Mouse (Mus musculus) hindbrain, embryonic 11.5 days (tissue): ENCODE results near the gene Ola1. TPM values are rescaled to one million over a fixed set of nuclear protein-coding genes. Genes with fewer than 3 reads are reported as not detected.

Experiments
- ATAC-seq: fragments of 200-750 bp; cut with Nextera tagmentation; 2 replicates; pipeline ENCODE4 v1.8.0; 2017; ENCODE audit warnings: mild to moderate bottlenecking, moderate TSS enrichment, moderate library complexity; ENCODE audit not compliant: low FRiP score
- DNase-seq: peaks from one replicate; pipeline ENCODE4 v3.0.0-alpha.2; 2015; ENCODE audit warnings: low spot score
- H3K27ac ChIP-seq: fragments of 300-500 bp; sonication (generic); 2 replicates; pipeline ENCODE4 v1.5.1; 2014; ENCODE audit warnings: mild to moderate bottlenecking, low read depth, low read length
- H3K27me3 ChIP-seq: fragments of 300-500 bp; sonication (generic); 2 replicates; pipeline ENCODE4 v1.6.1; 2014; ENCODE audit warnings: mild to moderate bottlenecking, low read length, moderate library complexity, mixed read lengths; ENCODE audit not compliant: control insufficient read depth, insufficient read depth
- H3K36me3 ChIP-seq: fragments of 300-500 bp; sonication (generic); 2 replicates; pipeline ENCODE4 v1.6.1; 2014; ENCODE audit warnings: mild to moderate bottlenecking, low read length, moderate library complexity, mixed read lengths; ENCODE audit not compliant: control insufficient read depth, insufficient read depth
- H3K4me1 ChIP-seq: fragments of 300-500 bp; sonication (generic); replicated peaks from 2 replicates; pipeline ENCODE4 v1.6.1; 2014; ENCODE audit warnings: low read length, mixed read lengths; ENCODE audit not compliant: control insufficient read depth, insufficient read depth
- H3K4me2 ChIP-seq: fragments of 300-500 bp; sonication (generic); replicated peaks from 2 replicates; pipeline ENCODE4 v1.6.1; 2014; ENCODE audit warnings: mild to moderate bottlenecking, low read depth, low read length
- H3K4me3 ChIP-seq: fragments of 300-500 bp; sonication (generic); 2 replicates; pipeline ENCODE4 v1.5.1; 2014; ENCODE audit warnings: low read depth, low read length
- H3K9ac ChIP-seq: fragments of 300-500 bp; sonication (generic); 2 replicates; pipeline ENCODE4 v1.6.1; 2014; ENCODE audit warnings: low read depth, low read length
- H3K9me3 ChIP-seq: fragments of 300-500 bp; sonication (generic); 2 replicates; pipeline ENCODE4 v1.6.1; 2016; ENCODE audit warnings: low read length; ENCODE audit not compliant: control insufficient read depth
- WGBS: fragments of 180-500 bp; shearing (Covaris S2); extraction: QIAGEN DNeasy Blood & Tissue Kit; methylation state at CpG from one replicate; pipeline ENCODE4 v1.1.7; 2014; 5-methylcytosine and 5-hydroxymethylcytosine counted together
- polyA plus RNA-seq: library from polyadenylated mRNA; unstranded; fragments of >200 nt; fragmentation: Nextera tagmentation; extraction: Ambion mirVana; gene quantifications from 2 replicates; pipeline ENCODE4 v1.2.1, GENCODE M21; 2014

The Ola1 gene
- polyA plus RNA-seq, 1 experiment from 2014 or later: 97.6 TPM

DNA sequence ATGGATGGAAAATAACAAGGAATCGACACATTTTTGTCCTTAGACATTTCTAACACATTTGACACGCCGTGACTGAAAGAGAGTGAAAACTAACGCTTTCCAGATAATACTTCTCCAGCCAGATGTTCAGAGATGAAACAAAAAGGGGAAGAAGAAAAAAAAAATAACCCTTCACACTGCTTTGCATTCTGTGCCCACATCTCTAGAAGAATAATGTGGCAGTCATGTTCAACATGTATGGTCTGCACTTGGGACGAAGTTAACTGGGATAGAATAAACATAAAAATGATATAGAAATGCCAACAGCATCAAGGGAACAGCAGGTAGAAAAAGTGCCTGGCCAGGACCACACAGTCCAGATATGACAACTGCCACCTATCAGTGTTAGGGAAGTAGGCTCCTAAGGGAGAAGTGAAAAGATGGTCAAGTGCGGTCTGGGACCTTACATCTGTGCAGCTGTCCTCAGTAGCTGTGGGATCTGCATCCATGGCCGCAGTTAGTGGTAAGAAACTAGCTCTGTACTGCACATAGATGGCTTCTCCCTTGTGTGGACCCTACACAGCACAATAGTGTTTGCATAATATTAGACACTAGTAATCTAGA lies 149.4 kb downstream of the Ola1 start:
- no peak for DNase-seq
- H3K9ac ChIP-seq: no peak overlapping the region
- no peaks in the 10 kb centered on the region for H3K9me3 ChIP-seq
- H3K4me3 ChIP-seq: no peak overlapping the region
- no peak for ATAC-seq
- H3K27ac ChIP-seq: no peak overlapping the region
- no peaks in the 10 kb centered on the region for H3K27me3 ChIP-seq
- no peaks in the 10 kb centered on the region for H3K36me3 ChIP-seq
- H3K4me2 ChIP-seq: no peak overlapping the region
- 93% methylated on average over 7 of the region's 7 CpGs for WGBS
- H3K4me1 ChIP-seq: no peaks in the 10 kb centered on the region

DNA sequence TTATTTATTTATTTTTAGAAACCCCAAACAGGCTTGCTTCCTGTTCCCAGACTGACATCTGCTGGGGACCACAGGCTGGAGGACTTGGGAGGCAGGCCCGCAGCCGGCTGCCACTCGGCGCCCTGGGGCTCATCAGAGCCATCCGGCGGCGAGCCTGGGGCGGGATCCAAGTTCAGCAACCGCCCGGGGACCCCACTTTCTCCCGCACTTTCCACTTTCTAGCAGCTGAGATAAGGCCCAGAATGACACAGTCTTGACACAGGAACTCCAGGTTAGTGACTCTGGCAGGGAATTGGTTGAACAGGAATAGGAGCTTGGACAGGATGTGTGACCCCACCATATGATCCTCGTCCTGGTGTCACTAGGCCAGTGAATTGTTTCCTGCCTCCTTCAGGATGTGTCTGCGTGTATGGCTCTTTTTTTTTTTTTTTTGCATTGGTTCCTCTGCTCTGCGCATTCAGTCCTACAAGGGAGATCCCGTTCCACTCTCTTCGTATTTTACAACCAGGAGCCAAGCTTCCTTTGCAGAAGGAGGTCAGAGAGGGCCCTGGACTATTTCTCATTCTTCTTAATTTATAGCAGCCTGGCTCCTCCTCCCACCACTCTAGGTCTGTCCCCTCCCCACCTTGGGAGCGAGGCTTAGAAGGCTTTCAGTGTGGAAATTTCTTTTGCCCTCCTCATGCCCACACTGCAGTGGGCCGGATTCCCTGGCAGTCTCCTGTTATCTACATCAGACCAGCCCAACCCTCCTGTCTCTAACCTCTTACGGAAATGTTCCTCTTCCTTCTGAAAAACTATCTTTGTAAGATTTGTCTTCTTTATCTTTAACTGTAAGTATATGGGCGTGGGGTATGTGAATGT lies 152.2 kb downstream of the Ola1 start:
- H3K4me1 ChIP-seq: no peaks in the 10 kb centered on the region
- no peak overlapping the region for H3K4me2 ChIP-seq
- peak; percentile 33 for DNase-seq
- no peaks in the 10 kb centered on the region for H3K9me3 ChIP-seq
- H3K9ac ChIP-seq: no peak overlapping the region
- H3K27me3 ChIP-seq: no peaks in the 10 kb centered on the region
- WGBS: 34% methylated on average over 20 of the region's 20 CpGs
- H3K4me3 ChIP-seq: no peak overlapping the region
- no peaks in the 10 kb centered on the region for H3K36me3 ChIP-seq
- no peak for ATAC-seq
- no peak overlapping the region for H3K27ac ChIP-seq

DNA sequence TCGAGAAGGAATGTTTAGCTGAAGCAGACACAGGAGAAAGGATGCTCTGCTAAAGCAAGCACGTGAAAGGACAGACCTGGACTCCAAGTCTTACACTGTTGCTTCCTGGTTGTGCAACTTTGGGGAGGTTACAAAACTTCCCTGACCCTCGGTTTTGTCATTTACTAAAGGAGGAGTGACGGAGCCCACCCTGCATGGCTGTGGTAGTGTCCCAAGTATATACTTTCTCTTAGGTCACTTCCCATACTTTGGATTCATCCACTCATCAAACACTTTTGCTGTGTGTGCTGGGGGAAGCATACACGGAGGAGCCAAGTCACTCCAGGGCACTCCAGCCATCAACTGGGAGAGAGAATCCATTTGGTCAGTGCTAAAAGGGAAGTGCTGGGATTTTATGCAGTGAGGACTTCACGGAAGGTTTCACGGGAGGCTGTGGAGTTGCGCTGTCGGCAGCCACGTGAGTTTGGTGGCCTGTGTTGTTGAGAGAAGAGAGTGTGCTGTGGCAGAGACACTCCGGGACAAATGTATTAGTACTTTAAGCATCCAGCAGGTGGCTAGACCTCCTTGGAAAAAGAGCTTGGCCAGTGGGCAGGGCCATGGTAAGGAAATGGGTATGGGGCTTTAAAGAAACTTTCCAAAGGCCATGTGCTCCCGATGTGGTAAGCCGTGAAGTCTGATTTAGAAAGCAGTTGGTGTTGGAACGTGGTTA lies 154.7 kb downstream of the Ola1 start:
- no peak for DNase-seq
- Histone ChIP-seq H3K4me2 (no peak overlapping the region), H3K36me3 (no peaks in the 10 kb centered on the region), H3K9me3 (no peaks in the 10 kb centered on the region), H3K9ac (no peak overlapping the region), H3K4me1 (no peaks in the 10 kb centered on the region), H3K4me3 (no peak overlapping the region), H3K27me3 (no peaks in the 10 kb centered on the region), H3K27ac (no peak overlapping the region)
- WGBS: 80% methylated on average over 14 of the region's 14 CpGs
- ATAC-seq: no peak

DNA sequence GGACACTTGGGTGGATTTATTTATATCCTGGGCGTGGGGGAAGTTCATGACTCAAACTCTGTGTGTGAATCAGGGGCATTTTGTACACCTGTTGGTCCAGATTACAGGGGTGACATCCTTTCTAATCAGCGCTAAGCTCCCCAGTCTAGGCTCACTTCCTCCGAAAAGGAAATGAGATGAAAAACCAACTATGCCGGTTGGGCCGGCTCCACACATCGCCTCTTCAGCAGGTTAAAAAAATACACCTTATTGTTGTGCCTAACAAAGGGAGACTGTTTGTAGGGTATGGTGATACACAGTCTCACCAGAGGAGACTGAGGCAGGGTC lies 158.5 kb downstream of the Ola1 start:
- H3K4me3 ChIP-seq: no peak overlapping the region
- no peaks in the 10 kb centered on the region for H3K9me3 ChIP-seq
- no peaks in the 10 kb centered on the region for H3K27me3 ChIP-seq
- DNase-seq (no peak), ATAC-seq (no peak)
- no peak overlapping the region for H3K27ac ChIP-seq
- H3K4me1 ChIP-seq: no peaks in the 10 kb centered on the region
- H3K36me3 ChIP-seq: no peaks in the 10 kb centered on the region
- no peak overlapping the region for H3K9ac ChIP-seq
- WGBS: 66% methylated on average over 6 of the region's 6 CpGs
- H3K4me2 ChIP-seq: no peak overlapping the region

DNA sequence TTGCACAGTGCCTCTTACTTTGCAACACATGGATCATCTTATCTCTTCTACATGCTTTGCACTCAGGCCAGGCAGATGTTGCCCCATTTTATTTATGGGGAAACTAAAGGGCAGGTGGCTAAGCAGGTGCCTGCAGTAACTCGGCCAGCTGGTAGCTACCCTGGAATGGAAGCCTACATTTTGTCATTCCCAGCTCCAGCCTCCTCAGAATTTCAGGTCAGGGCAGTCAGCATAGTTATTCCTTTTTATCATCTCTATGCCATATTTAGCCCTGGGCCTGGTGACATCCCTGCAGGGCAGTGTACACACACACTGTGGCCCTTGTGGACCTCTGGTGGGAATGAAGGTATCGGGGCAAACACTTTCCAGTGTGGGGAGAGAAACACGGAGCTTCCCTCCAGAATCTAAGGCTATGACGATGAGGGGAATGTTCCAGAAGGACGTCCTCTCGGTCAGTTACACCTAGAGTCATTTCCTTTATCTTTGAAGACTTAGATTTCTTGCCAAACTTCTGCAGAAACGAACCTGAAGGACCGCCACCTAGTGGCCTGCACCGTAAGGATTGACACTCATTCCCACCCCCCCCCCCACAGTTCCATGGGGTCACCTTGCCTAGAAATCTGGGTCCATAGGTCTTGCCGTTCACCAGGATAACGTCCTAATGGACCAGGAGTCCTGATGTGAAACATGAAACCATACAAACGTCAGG lies 159.0 kb downstream of the Ola1 start:
- H3K4me2 ChIP-seq: no peak overlapping the region

DNA sequence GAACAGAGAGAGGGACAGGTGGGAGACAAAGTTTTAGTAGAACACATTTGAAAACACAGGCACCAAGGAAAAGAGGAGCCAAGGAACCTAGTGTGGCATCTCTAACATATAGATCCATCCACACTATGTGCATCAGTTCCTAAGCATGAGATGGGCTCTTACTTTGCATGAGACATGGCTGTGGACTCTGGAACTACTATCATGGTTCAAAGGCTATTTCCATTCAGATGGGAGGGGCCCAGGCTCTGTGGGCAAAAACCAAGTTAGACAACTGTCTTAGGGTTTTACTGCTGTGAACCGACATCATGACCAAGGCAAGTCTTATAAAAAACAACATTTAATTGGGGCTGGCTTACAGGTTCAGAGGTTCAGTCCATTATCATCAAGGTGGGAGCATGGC lies 160.4 kb downstream of the Ola1 start:
- ATAC-seq (no peak), DNase-seq (no peak)
- Histone ChIP-seq H3K4me1 (no peaks in the 10 kb centered on the region), H3K9ac (no peak overlapping the region), H3K4me2 (no peak overlapping the region), H3K36me3 (no peaks in the 10 kb centered on the region), H3K4me3 (no peak overlapping the region), H3K27ac (no peak overlapping the region), H3K9me3 (no peaks in the 10 kb centered on the region), H3K27me3 (no peaks in the 10 kb centered on the region)
- WGBS: 81% methylated on average over 1 of the region's 1 CpGs

More for the DNA sequence above, 159.0 kb downstream of the Ola1 start:
- DNase-seq (peak; percentile 24), ATAC-seq (no peak)
- no peak overlapping the region for H3K4me3 ChIP-seq
- no peak overlapping the region for H3K9ac ChIP-seq
- H3K4me1 ChIP-seq: no peaks in the 10 kb centered on the region
- H3K27me3 ChIP-seq: no peaks in the 10 kb centered on the region
- H3K9me3 ChIP-seq: no peaks in the 10 kb centered on the region
- 40% methylated on average over 12 of the region's 12 CpGs for WGBS
- no peaks in the 10 kb centered on the region for H3K36me3 ChIP-seq
- H3K27ac ChIP-seq: no peak overlapping the region

DNA sequence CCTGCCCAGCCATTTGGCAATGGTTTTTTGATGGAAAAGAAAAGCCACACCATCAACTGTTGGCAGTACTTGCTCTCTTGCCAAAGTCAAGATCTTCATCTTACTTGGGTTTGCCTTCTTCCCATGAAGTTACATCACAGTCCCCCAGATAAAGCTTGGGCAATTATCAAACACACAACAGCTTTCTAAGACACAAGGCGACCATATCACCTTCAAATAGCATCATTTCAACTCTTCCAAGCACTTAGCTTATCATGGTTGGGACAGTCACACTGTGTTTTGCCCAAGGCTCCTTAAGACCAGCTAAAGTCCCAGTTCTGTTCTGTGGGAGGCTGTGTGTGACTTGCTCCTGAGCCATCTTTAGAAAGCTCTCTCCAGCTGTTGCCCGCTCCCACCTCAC lies 161.1 kb downstream of the Ola1 start:
- no peaks in the 10 kb centered on the region for H3K36me3 ChIP-seq
- no peaks in the 10 kb centered on the region for H3K27me3 ChIP-seq
- no peak overlapping the region for H3K9ac ChIP-seq
- no peak overlapping the region for H3K4me2 ChIP-seq
- DNase-seq (no peak), ATAC-seq (no peak)
- 92% methylated on average over 2 of the region's 2 CpGs for WGBS
- H3K4me3 ChIP-seq: no peak overlapping the region
- no peaks in the 10 kb centered on the region for H3K9me3 ChIP-seq
- no peaks in the 10 kb centered on the region for H3K4me1 ChIP-seq
- no peak overlapping the region for H3K27ac ChIP-seq

DNA sequence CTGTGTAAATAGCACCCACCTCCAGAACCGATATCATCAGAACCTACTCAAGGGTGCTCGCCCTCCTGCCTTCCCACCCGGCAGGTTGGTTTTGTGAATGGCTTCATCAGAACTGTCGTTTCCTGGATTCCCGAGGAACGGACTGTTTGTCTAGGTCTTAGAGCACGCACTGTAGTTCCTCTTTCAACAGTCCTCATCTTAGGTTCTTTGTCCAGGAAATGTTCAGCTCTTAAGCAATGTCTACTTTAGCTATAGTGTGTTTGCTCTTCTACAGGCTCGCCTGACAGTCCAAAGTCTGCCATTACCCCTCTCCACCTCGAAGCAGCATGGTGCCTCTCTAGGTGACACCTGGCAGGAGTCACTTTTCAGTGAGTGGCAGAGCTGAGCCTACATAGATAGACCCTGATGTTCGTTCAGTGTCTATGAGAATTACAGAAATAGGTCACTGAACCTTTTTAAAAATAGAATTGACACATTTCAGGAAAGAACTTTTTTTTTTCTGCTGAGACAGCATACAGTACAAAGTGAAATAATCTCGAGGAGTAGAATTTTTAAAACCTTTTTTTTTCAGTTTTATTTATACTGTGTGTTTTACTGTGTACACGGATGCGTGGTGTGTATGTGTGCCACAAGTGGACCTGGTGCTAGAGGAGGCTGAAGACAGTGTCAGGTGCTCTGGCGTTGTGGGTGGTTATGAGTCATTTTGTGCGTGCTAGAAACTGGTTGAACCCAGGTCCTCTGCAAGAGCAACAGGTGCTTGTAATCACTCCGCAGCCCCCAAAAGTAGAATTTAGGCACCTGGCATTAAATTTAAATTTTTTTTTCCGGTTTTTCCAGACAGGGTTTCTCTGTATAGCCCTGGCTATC lies 162.4 kb downstream of the Ola1 start:
- ATAC-seq: no peak
- 89% methylated on average over 17 of the region's 17 CpGs for WGBS
- no peak for DNase-seq
- H3K4me3 ChIP-seq: no peak overlapping the region
- no peaks in the 10 kb centered on the region for H3K27me3 ChIP-seq
- H3K4me1 ChIP-seq: no peaks in the 10 kb centered on the region
- H3K9ac ChIP-seq: no peak overlapping the region
- H3K27ac ChIP-seq: no peak overlapping the region
- H3K36me3 ChIP-seq: no peaks in the 10 kb centered on the region
- H3K9me3 ChIP-seq: no peaks in the 10 kb centered on the region
- H3K4me2 ChIP-seq: no peak overlapping the region
